Mouse (Mus musculus): ENCODE results near the gene Hcls1.

The Hcls1 gene

DNA sequence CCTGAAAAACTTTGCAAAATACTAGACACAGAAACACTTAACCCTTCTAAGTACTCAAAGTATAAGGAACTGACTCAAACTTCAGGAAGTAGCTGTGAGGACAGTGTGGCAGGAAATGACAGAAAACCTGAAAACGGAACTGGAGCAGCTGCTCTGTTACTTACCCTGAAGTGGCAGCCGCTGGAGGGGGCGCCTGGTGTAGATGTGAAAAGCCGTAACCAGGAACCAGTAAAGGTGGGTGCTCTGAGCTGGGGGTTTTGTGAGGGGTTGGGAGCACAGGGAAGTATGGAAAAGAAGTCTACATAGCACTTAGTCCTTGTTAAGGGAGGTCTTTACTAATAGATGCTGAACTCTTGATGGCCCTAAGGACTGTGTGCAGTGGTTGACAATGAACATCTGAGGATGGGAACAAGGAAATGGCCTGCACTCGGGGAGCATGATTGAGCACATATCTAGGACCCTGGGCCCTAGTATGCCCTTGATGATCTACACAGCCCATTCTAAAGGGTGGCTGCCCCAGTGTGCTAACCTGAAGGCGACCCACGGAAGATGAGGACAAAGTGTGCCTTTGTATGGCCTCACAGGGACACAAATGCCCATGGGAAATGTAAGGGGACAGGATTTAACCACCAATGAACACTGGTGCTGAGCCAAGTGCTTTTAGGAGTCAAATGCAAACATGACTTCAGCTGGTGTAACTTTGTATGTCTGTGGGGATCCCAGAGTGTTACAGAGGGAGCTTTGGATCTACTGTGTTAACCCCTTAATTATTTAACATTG lies at the start of gene Hcls1:
Gene Hcls1, plus strand, starts transcription at position 143 of the 780 bp plus-strand sequence.
- peak; percentile 50 to 69 for DNase-seq (ENCODE audit: low spot score in 2 of 2)

DNA sequence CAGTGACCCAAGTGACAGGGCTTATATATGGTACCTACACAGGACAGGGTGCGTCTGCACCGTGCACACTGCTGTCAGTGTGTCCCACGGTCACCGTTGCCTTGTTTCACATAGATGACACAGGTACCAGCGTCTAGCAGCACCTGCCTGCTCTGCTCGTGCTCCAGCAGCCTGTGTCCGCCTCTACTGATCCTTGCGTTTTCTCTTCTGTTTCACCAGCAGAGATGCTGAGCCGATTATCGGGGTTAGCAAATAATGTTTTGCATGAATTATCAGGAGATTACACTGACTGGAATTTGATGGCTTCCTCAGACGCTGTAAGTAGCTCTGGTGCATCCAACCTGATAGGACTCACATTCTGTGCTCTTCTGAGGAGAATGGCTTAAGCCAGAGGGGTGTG lies 48.9 kb upstream of the Hcls1 start:
- DNase-seq (ENCODE audit: low spot score in 2 of 2): no peak

DNA sequence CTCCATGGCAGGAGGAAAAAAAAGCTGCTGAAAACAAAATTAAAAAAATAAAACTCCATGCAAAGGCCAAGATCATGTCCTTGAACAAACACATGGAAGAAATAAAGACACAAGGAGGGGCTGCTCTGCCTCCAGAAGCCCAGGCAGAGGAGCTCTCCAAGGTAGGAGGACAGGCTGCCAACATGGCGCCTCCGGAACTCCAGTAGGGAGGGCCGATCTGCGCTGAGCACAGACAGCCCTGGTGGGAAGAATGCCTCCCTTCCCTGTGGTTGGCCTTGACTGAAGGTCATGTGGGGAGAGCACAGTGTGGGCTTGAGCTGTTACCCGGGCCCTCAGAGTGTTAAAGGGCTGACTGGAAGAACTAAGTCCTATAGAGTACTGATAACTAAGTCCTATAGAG lies 47.2 kb upstream of the Hcls1 start:
- no peak for DNase-seq (ENCODE audit: low spot score in 2 of 2)

DNA sequence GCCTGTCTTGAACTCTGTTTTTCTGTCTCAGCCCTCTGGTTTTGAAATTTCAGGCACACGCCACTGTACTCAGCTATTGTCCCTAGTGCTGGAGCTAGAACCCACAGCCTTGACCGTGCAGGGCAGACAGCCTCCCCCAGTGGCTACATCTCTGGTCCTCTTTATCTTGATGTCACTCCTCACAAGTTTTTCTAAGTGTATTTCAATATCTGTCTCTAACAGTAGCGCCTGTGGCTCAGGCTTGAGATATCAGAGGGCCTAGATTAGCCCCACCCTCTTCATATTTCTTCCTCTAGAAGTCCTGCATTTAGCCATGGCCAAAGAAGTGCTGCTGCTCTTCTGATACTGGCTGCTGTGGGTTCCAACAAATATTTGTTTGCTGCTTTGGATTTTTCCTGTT lies 44.2 kb upstream of the Hcls1 start:
- no peak for DNase-seq (ENCODE audit: low spot score in 2 of 2)

DNA sequence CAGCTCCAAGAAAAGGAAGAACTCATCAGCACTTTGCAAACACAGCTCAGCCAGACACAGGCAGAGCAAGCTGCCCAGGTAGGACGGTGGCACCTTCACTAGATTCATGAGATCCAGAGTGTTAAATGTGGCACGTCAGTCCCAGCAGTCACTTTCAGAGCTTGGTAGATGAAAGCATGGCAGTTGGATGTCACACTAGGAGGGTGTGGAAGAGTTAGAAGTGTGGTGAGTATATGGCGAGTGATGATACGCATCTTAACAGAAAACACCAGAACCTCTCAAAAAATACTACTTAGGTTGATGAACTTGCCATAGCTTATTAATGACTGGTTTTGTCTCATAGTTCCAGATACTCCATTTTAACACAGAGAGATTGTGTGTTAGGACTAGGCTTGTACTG lies 43.4 kb upstream of the Hcls1 start:
- DNase-seq (ENCODE audit: low spot score in 2 of 2): no peak

DNA sequence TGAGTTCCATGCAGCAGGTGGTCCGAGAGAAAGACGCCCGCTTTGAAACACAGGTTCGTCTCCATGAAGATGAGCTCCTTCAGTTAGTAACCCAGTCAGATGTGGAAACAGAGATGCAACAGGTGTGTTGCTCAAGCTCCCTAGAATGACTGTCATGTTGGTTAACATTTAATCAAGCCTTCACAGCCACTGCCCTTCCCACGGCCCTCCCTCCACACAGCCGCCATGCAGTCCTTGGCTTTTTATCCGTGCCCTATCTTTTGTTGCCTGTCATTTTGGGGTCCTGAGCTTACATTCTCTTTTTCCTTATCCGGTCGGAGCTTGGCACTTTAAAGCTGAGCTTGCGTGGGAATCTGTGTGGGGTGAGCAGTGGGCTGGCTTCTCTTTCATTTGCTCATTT lies 41.5 kb upstream of the Hcls1 start:
- no peak for DNase-seq (ENCODE audit: low spot score in 2 of 2)

DNA sequence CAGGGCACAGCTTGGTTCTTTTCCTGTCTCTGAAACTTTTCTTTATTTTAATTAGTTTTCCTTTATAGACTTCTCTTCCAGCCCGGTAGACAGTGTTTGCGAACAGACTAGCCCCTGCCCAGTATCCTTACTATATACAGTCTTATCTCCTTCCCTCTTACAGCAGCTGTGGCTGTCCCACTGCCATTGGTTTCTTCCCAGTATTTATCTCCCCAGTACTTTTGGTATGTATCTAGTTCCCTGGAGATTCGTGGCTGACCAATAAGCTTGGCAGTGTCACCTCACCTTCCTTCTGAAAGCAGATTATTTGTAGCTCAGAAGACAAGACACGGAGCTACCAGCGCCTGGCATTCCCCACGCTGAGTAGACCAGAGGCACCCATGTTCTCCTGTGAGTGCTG lies 38.1 kb upstream of the Hcls1 start:
- no peak for DNase-seq (ENCODE audit: low spot score in 2 of 2)

DNA sequence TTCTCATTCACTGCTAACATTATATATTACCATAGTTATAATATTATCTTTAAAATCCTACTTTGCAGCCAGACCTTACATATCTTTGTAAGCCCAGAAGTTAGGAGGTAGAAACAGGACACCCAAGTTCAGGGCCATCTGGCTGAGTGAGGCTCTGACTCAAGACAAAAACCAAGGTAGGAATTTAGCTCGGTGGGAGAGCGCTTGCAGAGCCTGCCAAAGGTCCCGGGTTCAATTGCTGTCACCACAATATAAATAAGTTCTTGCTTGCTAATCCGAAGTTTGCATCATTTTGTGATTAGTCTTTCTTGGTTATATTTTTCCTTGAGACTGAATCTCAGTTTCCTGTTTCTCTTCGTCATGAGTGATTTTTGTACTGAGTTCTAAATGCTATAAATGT lies 31.6 kb upstream of the Hcls1 start:
- DNase-seq (ENCODE audit: low spot score in 2 of 2): no peak

DNA sequence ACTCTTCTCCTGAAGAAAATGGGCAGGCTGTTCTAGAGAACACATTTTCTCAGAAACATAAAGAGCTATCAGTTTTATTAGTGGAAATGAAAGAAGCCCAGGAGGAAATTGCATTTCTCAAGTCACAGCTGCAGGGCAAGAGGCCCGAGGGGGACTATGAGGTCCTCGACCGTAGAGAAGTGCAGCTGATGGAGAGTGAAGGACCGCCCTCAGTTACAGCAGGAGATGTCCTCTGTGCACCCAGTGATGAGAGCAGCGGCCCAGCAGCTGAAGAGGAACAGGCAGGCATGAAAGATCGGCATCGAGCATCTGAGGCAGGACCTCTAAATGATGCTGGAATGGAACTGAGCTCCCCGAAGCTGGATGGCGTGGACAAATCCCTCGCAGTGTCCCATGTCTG lies 22.9 kb upstream of the Hcls1 start:
- no peak for DNase-seq (ENCODE audit: low spot score in 2 of 2)

DNA sequence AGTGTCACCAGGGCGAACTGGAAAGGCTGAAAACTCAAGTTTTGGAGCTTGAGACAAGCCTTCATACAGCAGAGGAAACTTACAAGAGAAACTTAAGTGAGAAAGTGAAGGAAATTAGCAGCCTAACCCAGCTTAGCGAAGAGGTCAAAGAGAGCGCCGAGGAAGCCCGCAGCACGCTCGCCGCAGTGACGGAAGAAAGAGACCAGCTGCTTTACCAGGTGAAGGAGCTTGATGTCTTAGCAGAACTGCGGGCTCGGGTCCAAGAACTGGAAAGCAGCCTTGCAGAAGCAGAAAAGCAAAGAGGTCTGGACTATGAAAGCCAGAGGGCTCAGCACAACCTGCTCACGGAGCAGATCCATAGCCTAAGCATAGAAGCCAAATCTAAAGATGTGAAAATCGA lies 22.5 kb upstream of the Hcls1 start:
- DNase-seq (ENCODE audit: low spot score in 2 of 2): no peak

DNA sequence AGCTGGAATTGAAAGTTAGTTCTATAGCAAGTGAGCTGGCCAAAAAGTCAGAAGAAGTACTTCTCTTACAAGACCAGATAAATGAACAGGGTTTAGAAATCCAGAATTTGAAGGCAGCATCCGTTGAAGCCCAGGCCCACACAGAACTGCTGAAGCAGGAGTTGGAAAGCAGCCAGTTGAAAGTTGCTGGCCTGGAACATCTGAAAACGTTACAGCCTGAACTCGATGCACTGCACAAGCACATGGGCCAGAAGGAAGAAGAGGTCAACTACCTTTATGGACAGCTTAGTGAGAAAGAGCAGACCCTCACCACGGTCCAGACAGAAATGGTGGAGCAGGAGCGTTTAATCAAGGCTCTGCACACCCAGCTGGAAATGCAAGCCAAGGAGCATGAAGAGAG lies 20.6 kb upstream of the Hcls1 start:
- DNase-seq (ENCODE audit: low spot score in 2 of 2): no peak

DNA sequence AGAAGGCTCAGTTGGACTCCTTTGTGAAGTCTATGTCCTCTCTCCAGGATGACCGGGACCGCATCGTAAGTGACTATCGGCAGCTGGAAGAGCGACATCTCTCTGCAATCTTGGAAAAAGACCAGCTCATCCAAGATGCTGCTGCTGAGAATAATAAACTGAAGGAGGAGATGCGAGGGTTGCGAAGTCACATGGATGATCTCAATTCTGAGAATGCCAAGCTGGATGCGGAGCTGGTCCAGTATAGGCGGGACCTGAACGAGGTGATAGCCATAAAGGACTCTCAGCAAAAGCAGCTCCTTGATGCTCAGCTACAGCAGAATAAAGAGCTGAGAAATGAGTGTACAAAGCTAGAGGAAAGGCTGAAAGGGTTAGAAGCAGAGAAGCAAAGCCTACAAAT lies 16.3 kb upstream of the Hcls1 start:
- DNase-seq (ENCODE audit: low spot score in 2 of 2): no peak

DNA sequence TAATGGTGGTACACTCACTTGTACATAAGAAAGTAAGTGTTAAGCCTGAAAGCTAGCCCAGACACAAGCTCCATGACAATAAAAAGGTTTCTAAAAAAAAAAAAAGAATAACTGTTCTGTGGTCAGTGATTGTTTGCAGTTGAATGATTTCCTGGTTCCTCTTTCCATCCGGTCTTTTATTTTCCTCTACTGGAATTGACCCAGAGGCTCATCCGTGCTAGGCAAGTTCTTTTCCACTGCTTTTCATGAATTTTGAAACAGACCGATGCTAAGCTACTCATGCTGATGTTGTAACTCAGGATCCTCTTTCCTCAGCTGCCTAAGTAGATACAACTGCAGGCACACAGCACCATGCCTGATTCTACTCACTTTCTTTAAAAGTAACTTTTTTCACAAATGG lies 14.4 kb upstream of the Hcls1 start:
- no peak for DNase-seq (ENCODE audit: low spot score in 2 of 2)

DNA sequence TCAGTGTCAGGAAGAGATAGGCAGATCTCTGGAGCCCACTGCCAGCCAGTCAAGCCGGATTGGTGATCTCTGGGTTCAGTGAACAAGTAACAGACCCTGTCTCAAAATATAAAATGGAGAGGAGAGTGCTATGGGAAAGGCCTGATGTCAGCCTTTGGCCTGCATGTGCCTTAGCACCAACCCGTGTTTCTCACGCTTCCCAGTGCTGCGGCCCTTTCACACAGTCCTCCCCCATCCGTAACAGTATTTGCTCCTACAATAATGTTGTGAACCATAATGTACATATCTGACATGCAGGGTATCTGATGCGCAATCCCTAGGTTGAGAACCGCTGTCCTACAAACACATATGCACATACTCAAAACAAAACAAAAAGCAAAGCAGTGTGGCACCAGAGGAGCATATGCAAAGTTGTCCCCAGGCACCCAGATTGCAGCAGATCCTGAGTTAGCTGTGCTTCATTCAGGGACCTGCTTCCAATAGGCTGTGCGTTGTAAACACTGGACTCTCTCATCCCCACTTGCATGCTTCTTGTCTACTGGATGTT lies 13.6 kb upstream of the Hcls1 start:
- DNase-seq (ENCODE audit: low spot score in 2 of 2): no peak

DNA sequence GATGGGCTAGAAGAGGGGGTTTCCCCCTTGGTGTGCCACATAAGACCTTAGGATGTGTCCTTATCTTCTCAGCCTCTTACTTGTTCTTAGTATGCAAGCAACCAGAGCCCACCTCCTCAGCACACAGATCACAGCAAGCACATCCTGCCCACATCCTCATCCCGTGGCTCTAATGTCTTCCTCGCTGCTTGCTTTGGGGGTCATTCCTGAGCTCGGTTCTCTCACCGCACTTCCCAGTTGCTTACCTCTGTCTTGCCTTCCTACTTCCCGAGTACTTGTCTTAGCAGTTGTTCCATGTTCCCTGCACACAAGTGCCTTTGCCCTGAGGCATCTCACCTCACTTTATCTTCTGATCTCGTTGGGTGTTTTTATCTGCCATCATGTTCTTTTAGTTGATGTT lies 12.8 kb upstream of the Hcls1 start:
- DNase-seq (ENCODE audit: low spot score in 2 of 2): no peak

DNA sequence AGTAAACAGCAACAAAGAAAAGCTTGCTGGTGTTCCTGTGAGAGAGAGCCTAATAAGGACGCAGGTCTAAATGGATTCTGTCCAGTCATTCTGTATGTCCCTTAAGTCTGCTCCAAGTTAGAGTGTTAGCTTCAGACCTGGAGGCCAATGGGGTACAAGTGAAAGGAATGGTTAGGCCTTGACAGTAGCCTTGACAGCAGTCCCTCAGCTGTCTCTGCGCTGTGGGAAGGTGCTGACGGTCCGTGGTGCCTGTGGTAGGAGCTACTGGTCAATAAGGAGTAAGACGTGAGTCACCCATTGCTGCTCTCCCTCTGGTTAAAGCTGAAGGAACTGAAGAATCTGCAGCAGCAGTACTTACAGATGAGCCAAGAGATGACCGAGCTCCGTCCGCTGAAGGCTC lies 10.5 kb upstream of the Hcls1 start:
- no peak for DNase-seq (ENCODE audit: low spot score in 2 of 2)

DNA sequence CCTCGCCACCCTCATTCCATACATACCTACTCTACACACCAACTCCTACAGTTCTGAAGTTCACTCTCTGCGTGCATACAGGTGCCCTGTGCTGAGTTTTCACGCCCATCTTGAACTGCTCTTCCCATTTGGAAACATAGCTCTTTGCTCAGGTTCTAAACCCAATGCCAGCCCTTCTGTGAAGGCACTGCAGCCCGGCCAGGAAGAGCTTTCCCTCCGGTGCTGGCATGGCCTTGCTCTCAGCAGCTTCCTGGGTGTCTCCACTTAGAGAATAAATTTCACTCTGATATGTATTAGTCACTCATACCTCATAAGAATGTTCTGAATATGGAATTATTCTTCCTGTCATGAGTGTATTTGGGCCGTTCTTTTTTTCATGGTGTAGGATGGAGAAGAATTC lies 9.4 kb upstream of the Hcls1 start:
- no peak for DNase-seq (ENCODE audit: low spot score in 2 of 2)

DNA sequence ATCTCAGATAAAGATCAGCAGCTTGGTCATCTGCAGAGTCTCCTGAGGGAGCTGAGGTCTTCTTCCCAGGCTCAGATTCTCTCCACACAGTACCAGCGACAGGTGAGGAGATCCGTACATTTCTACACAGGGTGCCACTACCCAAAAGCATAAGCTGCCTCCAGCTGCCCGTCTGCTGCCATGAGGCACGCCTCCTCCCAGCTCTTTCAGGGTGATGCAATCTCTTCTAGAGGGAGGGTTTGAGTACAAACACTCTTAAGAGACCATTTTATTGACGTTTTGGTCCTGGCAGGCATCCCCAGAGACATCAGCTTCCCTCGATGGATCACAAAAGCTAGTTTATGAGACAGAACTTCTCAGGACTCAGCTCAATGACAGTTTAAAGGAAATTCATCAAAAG lies 9.0 kb upstream of the Hcls1 start:
- DNase-seq (ENCODE audit: low spot score in 2 of 2): no peak

DNA sequence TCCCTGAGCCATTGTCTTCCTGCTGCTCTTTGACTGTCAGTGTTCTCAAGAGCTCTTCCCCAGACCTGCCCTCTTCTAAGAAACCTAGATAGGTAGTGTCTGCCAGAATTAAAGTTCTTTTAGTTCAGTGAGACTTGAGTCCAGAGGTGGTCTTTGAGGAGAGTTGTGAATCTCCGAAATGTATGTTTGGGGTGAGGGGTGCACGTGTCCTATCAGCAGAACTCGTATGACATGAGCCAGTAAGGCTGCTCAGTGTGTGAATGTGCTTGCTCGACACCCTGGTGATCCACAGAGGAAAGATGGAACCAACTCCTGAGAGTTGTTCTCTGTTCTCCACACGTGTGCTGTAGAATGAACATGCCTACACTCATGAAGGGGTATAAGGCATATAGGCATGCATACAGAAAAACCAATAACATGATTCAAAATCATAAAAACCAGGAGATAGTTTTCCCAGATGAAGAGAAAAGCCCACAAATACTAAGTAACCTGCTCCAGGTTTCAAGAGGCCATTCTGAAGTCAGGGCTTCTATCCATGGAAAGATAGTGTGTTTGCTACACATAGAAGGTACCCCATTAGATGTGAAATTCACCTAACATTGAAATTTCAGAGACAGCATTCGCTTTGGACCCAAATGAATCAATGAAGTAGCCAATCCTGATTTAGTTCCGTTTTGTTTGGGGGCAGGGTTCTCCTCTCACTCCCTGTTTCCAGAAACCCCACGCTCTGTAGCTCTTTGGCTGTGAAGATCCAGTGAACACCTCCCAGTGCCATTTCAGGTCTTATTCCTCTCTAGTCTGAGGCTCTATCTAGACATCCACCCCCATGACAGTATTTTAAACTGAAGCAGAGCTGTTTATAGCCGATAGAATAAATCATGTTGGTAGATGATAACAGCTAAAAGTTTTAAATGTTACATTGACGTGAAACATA lies 8.0 kb upstream of the Hcls1 start:
- DNase-seq (ENCODE audit: low spot score in 2 of 2): no peak

DNA sequence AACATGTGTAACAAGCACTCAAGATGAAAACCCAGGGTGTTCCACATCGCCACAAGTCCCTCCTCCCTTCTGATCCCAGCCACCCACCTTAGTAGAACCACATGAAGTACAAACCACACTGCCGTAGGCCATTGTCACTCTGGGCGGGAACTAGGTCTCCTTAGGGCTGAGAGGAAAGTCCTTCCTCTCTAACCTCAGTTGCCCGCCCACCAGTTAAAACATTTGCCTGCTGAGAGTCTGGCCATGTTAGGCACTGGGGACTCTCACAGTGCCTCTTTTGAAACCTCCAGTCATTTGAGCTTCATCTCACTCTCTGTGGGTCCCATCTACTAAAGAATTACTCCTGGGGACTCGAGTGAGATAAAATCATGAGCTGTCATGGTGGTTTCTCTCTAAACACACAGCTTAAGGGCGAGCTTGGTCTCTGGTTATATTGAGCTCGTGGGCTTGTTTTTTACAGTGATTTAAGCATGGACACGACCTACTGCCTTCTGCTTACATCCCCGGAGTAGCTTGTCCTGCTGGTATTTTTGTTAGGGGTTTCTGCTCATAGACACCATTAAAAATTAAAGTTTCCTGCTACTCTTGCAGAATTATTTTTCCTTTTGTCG lies 7.2 kb upstream of the Hcls1 start:
- no peak for DNase-seq (ENCODE audit: low spot score in 2 of 2)

DNA sequence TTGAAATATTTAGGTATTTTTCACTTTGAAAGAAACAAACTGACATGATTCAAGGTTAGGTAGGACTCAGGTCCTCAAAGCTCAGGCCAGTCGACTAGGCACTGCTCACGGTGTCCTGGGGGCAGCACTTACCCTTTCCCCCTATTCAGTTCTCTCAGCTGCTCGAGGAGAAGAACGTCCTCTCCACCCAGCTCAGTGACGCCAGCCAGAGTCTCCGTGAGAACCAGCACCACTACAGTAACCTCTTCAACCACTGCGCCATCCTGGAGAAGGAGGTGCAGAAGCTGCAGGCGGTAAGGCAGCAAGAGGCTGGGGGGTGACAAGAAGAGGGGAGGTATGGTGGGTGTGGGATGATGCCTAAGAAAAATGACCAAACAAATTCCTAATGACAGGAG lies 6.7 kb upstream of the Hcls1 start:
- no peak for DNase-seq (ENCODE audit: low spot score in 2 of 2)

DNA sequence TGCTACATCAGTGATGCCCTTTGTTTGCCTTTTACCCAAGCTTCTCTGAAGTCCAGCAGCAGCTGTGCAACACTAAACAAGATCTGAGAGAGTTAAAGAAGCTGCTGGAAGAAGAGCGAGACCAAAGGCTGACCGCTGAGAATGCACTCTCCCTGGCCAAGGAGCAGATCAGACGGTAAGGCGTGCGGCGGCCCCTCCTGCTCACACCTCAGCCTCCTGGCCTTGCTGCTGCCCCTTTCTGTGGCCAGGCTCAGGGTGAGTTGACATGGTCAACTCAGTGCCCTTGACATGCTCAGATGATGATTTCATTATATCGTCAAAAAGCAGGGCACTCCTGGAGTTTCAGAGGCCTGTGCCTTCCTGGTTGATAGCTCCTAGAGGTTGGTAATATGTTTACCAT lies 5.6 kb upstream of the Hcls1 start:
- DNase-seq (ENCODE audit: low spot score in 2 of 2): no peak
